Mouse (Mus musculus) erythroid progenitor cell, adult 5-6 weeks (primary cell): ENCODE measurements around the gene Stk39. TPM values are rescaled to one million over a fixed set of nuclear protein-coding genes. Genes with fewer than 3 reads are reported as not detected.

Experiments used
- ATAC-seq: replicated peaks from 2 replicates; pipeline ENCODE4 v1.8.0; 2016; ENCODE audit warnings: moderate number of reproducible peaks, mild to moderate bottlenecking, moderate TSS enrichment, inconsistent platforms; ENCODE audit not compliant: poor library complexity, low FRiP score, severe bottlenecking
- total RNA-seq, 2 experiments: library from RNA; stranded (forward) in 1 of 2; stranded (reverse) in 1 of 2; fragments of 150-400 nt in 1 of 2; fragments of 186-747, 209-891 nt in 1 of 2; gene quantifications; 2 replicates each; pipeline versions ENCODE4 v1.2.3 to v1.2.4; 2015 to 2017; ENCODE audit warnings: low replicate concordance in 2 of 2

Gene Stk39
- total RNA-seq, 2 experiments from 2014 or later = 1.1 to 15.1 TPM

GRCm38 (mm10) chr2:68429436-68429835 is 42.6 kb downstream of the Stk39 start:
- no peak for ATAC-seq

GRCm38 (mm10) chr2:68426977-68427577 is 45.0 kb downstream of the Stk39 start:
- no peak for ATAC-seq

- peak; percentile 90 for ATAC-seq
These were observed 46.0 kb downstream of the Stk39 start for GRCm38 (mm10) chr2:68426074-68426473.

- no peak for ATAC-seq
These were observed 51.1 kb downstream of the Stk39 start for GRCm38 (mm10) chr2:68421002-68421401.

- no peak for ATAC-seq
These were observed 51.8 kb downstream of the Stk39 start for GRCm38 (mm10) chr2:68420223-68420622.

- no peak for ATAC-seq
These were observed 52.3 kb downstream of the Stk39 start for GRCm38 (mm10) chr2:68419746-68420145.

GRCm38 (mm10) chr2:68419165-68419564 is 52.9 kb downstream of the Stk39 start:
- ATAC-seq = no peak

- ATAC-seq = no peak
These were observed 55.0 kb downstream of the Stk39 start for GRCm38 (mm10) chr2:68417081-68417480.

GRCm38 (mm10) chr2:68415691-68416090 is 56.4 kb downstream of the Stk39 start:
- no peak for ATAC-seq

GRCm38 (mm10) chr2:68412149-68412548 is 59.9 kb downstream of the Stk39 start:
- no peak for ATAC-seq

- no peak for ATAC-seq
These were observed 60.9 kb downstream of the Stk39 start for GRCm38 (mm10) chr2:68411201-68411600.

GRCm38 (mm10) chr2:68409640-68410215 is 62.3 kb downstream of the Stk39 start:
- no peak for ATAC-seq

GRCm38 (mm10) chr2:68408271-68408980 is 63.6 kb downstream of the Stk39 start:
- no peak for ATAC-seq

GRCm38 (mm10) chr2:68407179-68407950 is 64.7 kb downstream of the Stk39 start:
- ATAC-seq = no peak

GRCm38 (mm10) chr2:68406571-68407074 is 65.4 kb downstream of the Stk39 start:
- no peak for ATAC-seq

GRCm38 (mm10) chr2:68405163-68405715 is 66.8 kb downstream of the Stk39 start:
- no peak for ATAC-seq

- no peak for ATAC-seq
These were observed 67.5 kb downstream of the Stk39 start for GRCm38 (mm10) chr2:68404274-68405162.

- ATAC-seq = no peak
These were observed 78.2 kb downstream of the Stk39 start for GRCm38 (mm10) chr2:68393611-68394549.
